Mouse (Mus musculus): Measurements from ENCODE around the gene Hist1h3f.

- no peak for TF ChIP-seq POLR2A (IDR thresholded peaks at IDR 0.05; ENCODE audit: extremely low read depth, insufficient read depth, low read length)
- TF ChIP-seq CTCF (IDR thresholded peaks at IDR 0.05; ENCODE audit: extremely low read depth, insufficient read depth, low read length) = no peak
Measured at GRCm38 (mm10) chr13:23586099-23586939, 42.5 kb downstream of the Hist1h3f start.

Data from cortical plate, adult 2 months (tissue).